ENCODE assay signal across 21 mouse cellular contexts in the genomic region with DNA sequence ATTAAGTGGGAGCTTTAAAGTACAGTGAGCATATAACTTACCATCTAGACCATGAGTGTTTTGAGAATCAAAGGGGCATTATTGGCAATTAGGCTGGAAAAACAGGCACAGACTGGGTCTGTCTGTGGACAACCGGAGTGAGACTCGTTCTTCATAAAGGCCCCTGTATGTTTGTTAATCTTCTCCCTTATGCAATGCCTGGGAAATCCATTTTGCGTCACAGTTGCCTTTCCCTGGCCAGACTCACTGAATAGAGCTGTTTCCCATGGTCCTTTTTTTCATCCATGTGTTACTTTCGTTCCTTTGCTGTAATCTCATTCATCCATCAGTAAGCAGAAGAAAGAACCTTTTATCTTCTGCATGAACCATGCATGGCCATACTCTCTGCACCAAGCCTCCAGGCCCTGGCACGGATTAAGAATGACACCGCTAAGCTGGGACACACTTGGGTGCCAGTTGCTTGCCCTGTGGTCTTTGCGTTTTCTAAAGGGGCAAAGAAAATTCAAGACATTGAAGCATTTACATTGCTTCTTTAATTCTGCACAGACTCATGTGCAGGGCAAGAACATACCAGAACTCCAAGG.
DNase-seq lines count a peak whose midpoint lies in the region; ATAC-seq and TF ChIP-seq lines count a peak whose summit lies in the region.
"Had no signal": no experiment of that assay in that cellular context is flagged by ENCODE, and none has a peak within 500 bp of the region (broad histone marks: within the 10 kb centered on the region; RNA-seq: fewer than 3 reads in every experiment).

No protein-coding gene starts in this region.

- no peak overlapping the region for H3K9ac ChIP-seq in forebrain, embryonic 13.5 days
- H3K9ac ChIP-seq in forebrain, embryonic 12.5 days, result no peak overlapping the region
- no peak overlapping the region for H3K9ac ChIP-seq in midbrain, embryonic 16.5 days (ENCODE audit: low read depth, low read length)
- no peak overlapping the region for H3K9ac ChIP-seq in midbrain, embryonic 11.5 days (ENCODE audit: low read length)
- H3K9ac ChIP-seq in midbrain, postnatal 0 days (replicated peaks; ENCODE audit: low read length, poor library complexity, severe bottlenecking), result no peak overlapping the region
- H3K9ac ChIP-seq: heart, embryonic 15.5 days; liver, embryonic 14.5 days; lung, embryonic 15.5 days; neural tube, embryonic 15.5 days had no signal

- peak; percentile 73 for ATAC-seq in forebrain, embryonic 13.5 days
- ATAC-seq in forebrain, embryonic 12.5 days (ENCODE audit: low FRiP score), result no peak
- ATAC-seq in midbrain, embryonic 16.5 days, result peak; percentile 65
- ATAC-seq in midbrain, embryonic 11.5 days (ENCODE audit: low FRiP score), result no peak
- peak; percentile 60; the same call in 1 of the 2 replicates for ATAC-seq in midbrain, postnatal 0 days (ENCODE audit: low FRiP score)
- ATAC-seq: activated CD4-positive, CD25-positive, alpha-beta regulatory T cell, adult 4 months had no signal

- H3K4me2 ChIP-seq in forebrain, embryonic 13.5 days, result no peak overlapping the region
- no peak overlapping the region for H3K4me2 ChIP-seq in forebrain, embryonic 12.5 days
- H3K4me2 ChIP-seq in midbrain, embryonic 16.5 days (ENCODE audit: low read length), result no peak overlapping the region
- no peak overlapping the region for H3K4me2 ChIP-seq in midbrain, embryonic 11.5 days
- H3K4me2 ChIP-seq in midbrain, postnatal 0 days (ENCODE audit: low read depth, low read length, poor library complexity, severe bottlenecking), result no peak overlapping the region
- H3K4me2 ChIP-seq: heart, embryonic 15.5 days; lung, embryonic 15.5 days; neural tube, embryonic 15.5 days had no signal

- WGBS in forebrain, embryonic 13.5 days, result 34% methylated on average over 7 of the region's 7 CpGs
- WGBS in forebrain, embryonic 12.5 days, result 47% methylated on average over 7 of the region's 7 CpGs
- 41% methylated on average over 7 of the region's 7 CpGs for WGBS in midbrain, embryonic 16.5 days
- WGBS in midbrain, embryonic 11.5 days, result 55% methylated on average over 7 of the region's 7 CpGs
- WGBS in midbrain, postnatal 0 days, result 45% methylated on average over 7 of the region's 7 CpGs

- H3K9me3 ChIP-seq in forebrain, embryonic 13.5 days (replicated peaks), result no peaks in the 10 kb centered on the region
- H3K9me3 ChIP-seq in forebrain, embryonic 12.5 days, result no peaks in the 10 kb centered on the region
- no peaks in the 10 kb centered on the region for H3K9me3 ChIP-seq in midbrain, embryonic 16.5 days (replicated peaks; ENCODE audit: control insufficient read depth, low read length, poor library complexity, severe bottlenecking)
- no peaks in the 10 kb centered on the region for H3K9me3 ChIP-seq in midbrain, embryonic 11.5 days (ENCODE audit: control insufficient read depth, low read length)
- no peaks in the 10 kb centered on the region for H3K9me3 ChIP-seq in midbrain, postnatal 0 days (ENCODE audit: low read length)
- H3K9me3 ChIP-seq: G1E; heart, embryonic 15.5 days; lung, embryonic 15.5 days; neural tube, embryonic 15.5 days had no signal

- H3K36me3 ChIP-seq in forebrain, embryonic 13.5 days (ENCODE audit: poor library complexity, severe bottlenecking), result no peaks in the 10 kb centered on the region
- no peaks in the 10 kb centered on the region for H3K36me3 ChIP-seq in forebrain, embryonic 12.5 days (replicated peaks)
- H3K36me3 ChIP-seq in midbrain, embryonic 16.5 days (ENCODE audit: control insufficient read depth, insufficient read depth, low read length), result no peaks in the 10 kb centered on the region
- no peaks in the 10 kb centered on the region for H3K36me3 ChIP-seq in midbrain, embryonic 11.5 days (ENCODE audit: control insufficient read depth, insufficient read depth, low read length)
- H3K36me3 ChIP-seq in midbrain, postnatal 0 days (ENCODE audit: insufficient read depth, low read length), result no peaks in the 10 kb centered on the region
- H3K36me3 ChIP-seq: G1E; heart, embryonic 15.5 days; lung, embryonic 15.5 days; neural tube, embryonic 15.5 days had no signal

- H3K27ac ChIP-seq in forebrain, embryonic 13.5 days, result no peak overlapping the region
- no peak overlapping the region for H3K27ac ChIP-seq in forebrain, embryonic 12.5 days
- H3K27ac ChIP-seq in midbrain, embryonic 16.5 days (ENCODE audit: low read length), result no peak overlapping the region
- H3K27ac ChIP-seq in midbrain, embryonic 11.5 days (ENCODE audit: low read depth, low read length), result no peak overlapping the region
- no peak overlapping the region for H3K27ac ChIP-seq in midbrain, postnatal 0 days (ENCODE audit: low read depth, low read length)
- H3K27ac ChIP-seq: heart, embryonic 15.5 days; kidney, postnatal 0 days; liver, embryonic 14.5 days; lung, embryonic 15.5 days; neural tube, embryonic 15.5 days had no signal

- no peak for TF ChIP-seq CTCF in midbrain, postnatal 0 days (IDR thresholded peaks at IDR 0.05)

- H3K4me3 ChIP-seq in forebrain, embryonic 13.5 days, result no peak overlapping the region
- no peak overlapping the region for H3K4me3 ChIP-seq in forebrain, embryonic 12.5 days (replicated peaks)
- H3K4me3 ChIP-seq in midbrain, embryonic 16.5 days (ENCODE audit: low read depth, low read length), result no peak overlapping the region
- no peak overlapping the region for H3K4me3 ChIP-seq in midbrain, embryonic 11.5 days (ENCODE audit: low read depth, low read length)
- H3K4me3 ChIP-seq in midbrain, postnatal 0 days (ENCODE audit: low read depth, low read length), result no peak overlapping the region
- H3K4me3 ChIP-seq: heart, embryonic 15.5 days; lung, embryonic 15.5 days; neural tube, embryonic 15.5 days had no signal

- peaks cover 4% of the 10 kb centered on the region; the same call in 1 of the 2 replicates for H3K4me1 ChIP-seq in forebrain, embryonic 13.5 days
- no peaks in the 10 kb centered on the region for H3K4me1 ChIP-seq in forebrain, embryonic 12.5 days
- no peaks in the 10 kb centered on the region for H3K4me1 ChIP-seq in midbrain, embryonic 16.5 days (ENCODE audit: control insufficient read depth, insufficient read depth, low read length)
- H3K4me1 ChIP-seq in midbrain, embryonic 11.5 days (ENCODE audit: control insufficient read depth, insufficient read depth, low read length), result no peaks in the 10 kb centered on the region
- no peaks in the 10 kb centered on the region for H3K4me1 ChIP-seq in midbrain, postnatal 0 days (ENCODE audit: insufficient read depth, low read length)
- H3K4me1 ChIP-seq: heart, embryonic 15.5 days; lung, embryonic 15.5 days had no signal

- H3K27me3 ChIP-seq in forebrain, embryonic 13.5 days, result no peaks in the 10 kb centered on the region
- H3K27me3 ChIP-seq in forebrain, embryonic 12.5 days, result no peaks in the 10 kb centered on the region
- no peaks in the 10 kb centered on the region for H3K27me3 ChIP-seq in midbrain, embryonic 16.5 days (ENCODE audit: control insufficient read depth, insufficient read depth, low read depth, low read length)
- no peaks in the 10 kb centered on the region for H3K27me3 ChIP-seq in midbrain, embryonic 11.5 days (ENCODE audit: control insufficient read depth, insufficient read depth, low read length)
- no peaks in the 10 kb centered on the region for H3K27me3 ChIP-seq in midbrain, postnatal 0 days (ENCODE audit: insufficient read depth, low read length)
- H3K27me3 ChIP-seq: heart, embryonic 15.5 days; lung, embryonic 15.5 days; neural tube, embryonic 15.5 days had no signal

- DNase-seq in midbrain, embryonic 11.5 days (ENCODE audit: low spot score, missing footprints), result no peak
- peak; percentile 20 for DNase-seq in forelimb bud, embryonic 11.5 days (ENCODE audit: low read depth, low spot score)
- peak; percentile 17 for DNase-seq in midbrain, postnatal 0 days (ENCODE audit: low spot score)
- no peak for DNase-seq in right cerebral cortex, postnatal 10 days (ENCODE audit: low spot score in 2 of 2)
- no peak for DNase-seq in cerebellum, adult 18-20 months
- DNase-seq: adrenal gland, postnatal 10 days; cerebellum, postnatal 14 days; gastrocnemius, postnatal 14 days; heart, adult 18-20 months; layer of hippocampus, postnatal 36 days; lung, postnatal 4 days had no signal

Comparison
In these comparisons a context has a peak if more than half of its experiments do, and no peak if none do; other contexts are left out.
1. ATAC-seq: peak in forebrain, embryonic 13.5 days (single experiment), midbrain, embryonic 16.5 days (single experiment) and midbrain, postnatal 0 days (single experiment); none in forebrain, embryonic 12.5 days (single experiment) and midbrain, embryonic 11.5 days (single experiment).
2. DNase-seq: peak in forelimb bud, embryonic 11.5 days (single experiment) and midbrain, postnatal 0 days (single experiment); none in midbrain, embryonic 11.5 days (single experiment), right cerebral cortex, postnatal 10 days (0 of 2) and cerebellum, adult 18-20 months (0 of 2).